Mouse (Mus musculus): ENCODE results near the gene H2-DMb2. TPM values are rescaled to one million over a fixed set of nuclear protein-coding genes. Genes with fewer than 3 reads are reported as not detected.

The H2-DMb2 gene
- polyA plus RNA-seq, 1 experiment from 2014 or later: 0.24 TPM

DNA sequence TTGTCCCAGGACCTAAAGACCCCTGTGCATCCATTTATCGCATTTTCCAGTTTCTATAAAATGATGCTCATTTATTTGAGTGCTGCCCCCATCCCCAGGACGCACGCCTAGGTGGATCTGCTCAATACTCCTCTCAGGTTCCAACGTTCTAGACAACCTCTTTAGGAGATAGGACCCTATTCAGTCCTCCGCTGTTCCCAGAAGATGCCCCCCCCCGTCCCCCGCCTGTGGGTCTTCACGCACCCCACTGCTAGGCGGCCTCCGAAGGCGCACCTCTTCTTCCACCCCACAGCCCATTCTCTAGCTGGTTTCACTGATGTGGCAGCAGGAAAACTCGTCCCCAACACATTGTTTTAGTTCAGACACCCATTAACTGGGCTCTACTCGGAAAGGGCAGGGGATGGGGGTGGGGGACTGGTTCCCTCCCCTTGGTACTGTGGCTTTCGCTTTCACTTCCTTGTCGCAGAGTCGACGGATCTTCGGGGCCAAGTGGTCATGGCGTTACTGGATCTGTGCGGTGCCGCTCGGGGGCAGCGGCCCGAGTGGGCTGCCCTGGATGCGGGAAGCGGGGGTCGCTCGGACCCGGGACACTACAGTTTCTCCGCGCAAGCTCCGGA, 54.9 kb downstream of the H2-DMb2 start:
- peaks cover 19% of the 10 kb centered on the region for H3K4me1 ChIP-seq (replicated peaks)
- no peak for DNase-seq (ENCODE audit: low spot score)
- no peak overlapping the region for H3K27ac ChIP-seq
- peaks cover 93% of the 10 kb centered on the region for H3K27me3 ChIP-seq (ENCODE audit: insufficient read depth, poor library complexity, severe bottlenecking)
- whole genome bisulfite sequencing: 3% methylated on average over 32 of the region's 32 CpGs
- no peaks in the 10 kb centered on the region for H3K9me3 ChIP-seq
- H3K36me3 ChIP-seq: no peaks in the 10 kb centered on the region
- H3K4me3 ChIP-seq: peak overlapping the region; percentile 51

DNA sequence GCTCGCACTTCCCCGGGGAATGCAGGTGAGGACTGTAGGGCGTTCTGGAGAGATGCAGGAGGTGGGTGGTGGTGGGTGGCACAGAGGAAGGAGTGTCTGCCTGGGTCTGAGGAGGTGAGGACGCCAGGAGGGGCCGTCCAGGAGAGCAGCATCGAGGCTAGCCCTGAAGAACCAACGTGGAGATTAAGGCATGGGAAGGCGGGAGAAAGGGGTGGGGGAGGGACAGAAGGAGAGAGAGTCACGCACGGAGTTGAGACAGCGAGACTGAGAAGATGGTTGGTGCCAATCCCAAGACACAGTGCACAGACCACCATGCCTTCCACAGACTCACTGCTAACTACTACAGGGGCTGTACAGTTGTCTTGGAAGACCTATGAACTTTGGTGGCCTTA, 55.4 kb downstream of the H2-DMb2 start:
- WGBS: 9% methylated on average over 11 of the region's 11 CpGs
- DNase-seq (ENCODE audit: low spot score): no peak
- peaks cover 93% of the 10 kb centered on the region for H3K27me3 ChIP-seq (ENCODE audit: insufficient read depth, poor library complexity, severe bottlenecking)

DNA sequence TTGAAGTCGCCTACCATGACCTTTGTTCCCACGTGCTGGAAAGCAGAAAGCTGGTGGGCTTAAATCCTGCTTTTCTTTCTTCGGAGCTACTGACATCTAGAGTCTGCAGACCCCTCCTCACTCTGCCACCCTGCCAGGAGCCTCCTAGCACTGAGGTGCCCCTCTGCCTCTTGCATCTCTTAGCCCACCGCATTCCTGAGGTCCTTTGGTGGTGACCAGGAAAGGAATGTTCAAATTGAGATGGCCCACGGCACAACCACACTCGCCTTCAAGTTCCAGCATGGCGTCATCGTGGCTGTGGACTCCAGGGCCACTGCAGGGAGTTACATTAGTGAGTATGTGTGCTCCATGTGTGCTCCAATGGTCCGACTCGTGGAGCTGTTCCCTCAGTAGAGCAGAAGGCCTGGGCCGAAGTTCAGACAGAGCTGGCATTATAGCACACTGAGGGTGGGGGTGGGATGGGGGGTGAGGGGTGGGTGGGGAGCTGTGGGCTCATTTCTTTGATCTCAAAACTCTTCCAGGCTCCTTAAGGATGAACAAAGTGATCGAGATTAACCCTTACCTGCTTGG, 56.0 kb downstream of the H2-DMb2 start:
- Histone ChIP-seq H3K9me3 (no peaks in the 10 kb centered on the region), H3K27me3 (ENCODE audit: insufficient read depth, poor library complexity, severe bottlenecking) (peaks cover 92% of the 10 kb centered on the region), H3K36me3 (no peaks in the 10 kb centered on the region), H3K27ac (no peak overlapping the region), H3K4me1 (replicated peaks) (peaks cover 19% of the 10 kb centered on the region), H3K4me3 (no peak overlapping the region)
- no peak for DNase-seq (ENCODE audit: low spot score)
- 68% methylated on average over 12 of the region's 12 CpGs for WGBS

More for the DNA sequence above, 55.4 kb downstream of the H2-DMb2 start:
- no peaks in the 10 kb centered on the region for H3K9me3 ChIP-seq
- H3K4me3 ChIP-seq: peak overlapping the region; percentile 51
- H3K27ac ChIP-seq: no peak overlapping the region
- peaks cover 19% of the 10 kb centered on the region for H3K4me1 ChIP-seq (replicated peaks)
- no peaks in the 10 kb centered on the region for H3K36me3 ChIP-seq

DNA sequence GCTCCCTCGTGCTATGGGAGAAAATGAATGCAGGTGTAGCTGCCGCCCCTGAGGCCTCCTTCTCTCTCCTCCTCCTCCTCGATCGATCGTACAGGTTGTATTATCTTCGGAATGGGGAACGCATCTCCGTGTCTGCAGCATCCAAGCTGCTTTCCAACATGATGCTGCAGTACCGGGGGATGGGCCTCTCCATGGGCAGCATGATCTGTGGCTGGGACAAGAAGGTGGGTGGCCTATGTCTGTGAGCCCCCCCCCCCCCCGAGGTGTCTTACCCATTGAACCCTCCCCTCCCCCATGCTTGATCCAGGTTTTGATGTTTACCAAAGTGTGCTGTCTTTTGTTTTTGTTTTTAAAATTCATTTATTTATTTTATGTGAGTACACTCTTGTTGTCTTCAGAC, 56.9 kb downstream of the H2-DMb2 start:
- no peak for DNase-seq (ENCODE audit: low spot score)
- Histone ChIP-seq H3K36me3 (no peaks in the 10 kb centered on the region), H3K4me3 (no peak overlapping the region), H3K4me1 (replicated peaks) (peaks cover 25% of the 10 kb centered on the region), H3K27me3 (ENCODE audit: insufficient read depth, poor library complexity, severe bottlenecking) (peaks cover 91% of the 10 kb centered on the region), H3K27ac (no peak overlapping the region), H3K9me3 (no peaks in the 10 kb centered on the region)
- 87% methylated on average over 10 of the region's 10 CpGs for WGBS

DNA sequence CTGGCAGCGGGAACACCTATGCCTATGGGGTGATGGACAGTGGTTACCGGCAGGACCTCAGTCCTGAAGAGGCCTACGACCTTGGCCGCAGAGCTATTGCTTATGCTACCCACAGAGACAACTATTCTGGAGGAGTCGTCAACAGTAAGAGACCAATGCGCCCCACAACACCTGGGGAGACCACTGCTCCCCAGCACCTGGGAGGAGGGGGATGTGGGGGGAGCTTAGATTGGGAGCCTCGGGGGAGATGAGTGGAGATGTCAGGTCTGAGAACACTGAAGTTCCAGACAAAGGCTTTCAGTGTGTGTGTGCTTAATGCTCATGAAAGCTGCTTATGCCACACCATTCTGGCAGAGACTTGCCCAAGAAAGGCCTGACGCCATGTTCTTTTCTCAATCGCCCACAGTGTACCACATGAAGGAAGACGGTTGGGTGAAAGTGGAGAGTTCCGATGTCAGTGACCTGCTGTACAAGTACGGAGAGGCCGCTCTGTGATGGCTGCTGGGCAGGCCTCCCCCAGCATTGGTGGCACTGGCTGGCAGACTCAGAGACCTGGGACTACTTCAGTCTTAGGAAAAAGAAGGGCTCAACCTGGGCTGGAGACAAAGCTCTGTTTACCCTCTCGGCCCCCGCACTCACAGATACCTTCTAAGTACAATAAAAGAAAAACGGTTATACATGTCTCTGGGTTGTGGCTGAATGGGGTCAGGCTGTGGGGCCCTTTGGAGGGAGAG, 57.8 kb downstream of the H2-DMb2 start:
- Histone ChIP-seq H3K36me3 (no peaks in the 10 kb centered on the region), H3K9me3 (no peaks in the 10 kb centered on the region), H3K27me3 (ENCODE audit: insufficient read depth, poor library complexity, severe bottlenecking) (peaks cover 91% of the 10 kb centered on the region), H3K4me3 (no peak overlapping the region), H3K27ac (no peak overlapping the region), H3K4me1 (replicated peaks) (peaks cover 32% of the 10 kb centered on the region)
- WGBS: 87% methylated on average over 16 of the region's 16 CpGs
- DNase-seq (ENCODE audit: low spot score): no peak

Other genes starting within 250 kb of the H2-DMb2 start
- gene Platr17, start 238.2 kb upstream of the H2-DMb2 start, polyA plus RNA-seq (2016; fragmentation: Nextera tagmentation; extraction: Ambion mirVana): 0.34 and 0.41 TPM in 2 replicates
- 73.1 and 82.8 TPM in 2 replicates for gene Daxx, start 233.9 kb upstream of the H2-DMb2 start, polyA plus RNA-seq (2016; fragmentation: Nextera tagmentation; extraction: Ambion mirVana)
- gene Tapbp, start 227.4 kb upstream of the H2-DMb2 start, polyA plus RNA-seq (2016; fragmentation: Nextera tagmentation; extraction: Ambion mirVana): 14.5 and 17.2 TPM in 2 replicates
- gene Zbtb22, start 227.4 kb upstream of the H2-DMb2 start, polyA plus RNA-seq (2016; fragmentation: Nextera tagmentation; extraction: Ambion mirVana): 23.0 and 24.0 TPM in 2 replicates
- 45.2 and 55.7 TPM in 2 replicates for gene Rgl2, start 213.8 kb upstream of the H2-DMb2 start, polyA plus RNA-seq (2016; fragmentation: Nextera tagmentation; extraction: Ambion mirVana)
- 228 TPM in 2 replicates for gene Pfdn6, start 203.0 kb upstream of the H2-DMb2 start, polyA plus RNA-seq (2016; fragmentation: Nextera tagmentation; extraction: Ambion mirVana)
- gene Wdr46, start 202.6 kb upstream of the H2-DMb2 start, polyA plus RNA-seq (2016; fragmentation: Nextera tagmentation; extraction: Ambion mirVana): 47.0 and 51.8 TPM in 2 replicates
- gene B3galt4, start 191.8 kb upstream of the H2-DMb2 start, polyA plus RNA-seq (2016; fragmentation: Nextera tagmentation; extraction: Ambion mirVana): 4.3 and 6.5 TPM in 2 replicates
- gene Vps52, start 187.5 kb upstream of the H2-DMb2 start, polyA plus RNA-seq (2016; fragmentation: Nextera tagmentation; extraction: Ambion mirVana): 55.0 and 63.9 TPM in 2 replicates
- 1,286 and 1,579 TPM in 2 replicates for gene Rps18, start 187.3 kb upstream of the H2-DMb2 start, polyA plus RNA-seq (2016; fragmentation: Nextera tagmentation; extraction: Ambion mirVana)
- 27.1 and 30.9 TPM in 2 replicates for gene H2-K1, start 143.0 kb upstream of the H2-DMb2 start, polyA plus RNA-seq (2016; fragmentation: Nextera tagmentation; extraction: Ambion mirVana)
- gene Ring1, start 118.6 kb upstream of the H2-DMb2 start, polyA plus RNA-seq (2016; fragmentation: Nextera tagmentation; extraction: Ambion mirVana): 12.3 and 17.3 TPM in 2 replicates
- gene H2-Ke6, start 115.2 kb upstream of the H2-DMb2 start, polyA plus RNA-seq (2016; fragmentation: Nextera tagmentation; extraction: Ambion mirVana): 65.5 and 73.0 TPM in 2 replicates
- gene Slc39a7, start 111.6 kb upstream of the H2-DMb2 start, polyA plus RNA-seq (2016; fragmentation: Nextera tagmentation; extraction: Ambion mirVana): 188 and 197 TPM in 2 replicates
- gene Rxrb, start 111.5 kb upstream of the H2-DMb2 start, polyA plus RNA-seq (2016; fragmentation: Nextera tagmentation; extraction: Ambion mirVana): 49.1 and 56.4 TPM in 2 replicates
- 0.99 and 1.7 TPM in 2 replicates for gene Col11a2, start 103.9 kb upstream of the H2-DMb2 start, polyA plus RNA-seq (2016; fragmentation: Nextera tagmentation; extraction: Ambion mirVana)
- 0.80 and 0.82 TPM in 2 replicates for gene H2-Oa, start 51.0 kb upstream of the H2-DMb2 start, polyA plus RNA-seq (2016; fragmentation: Nextera tagmentation; extraction: Ambion mirVana)
- gene H2-DMa, start 23.8 kb upstream of the H2-DMb2 start, polyA plus RNA-seq (2016; fragmentation: Nextera tagmentation; extraction: Ambion mirVana): 5.8 and 7.7 TPM in 2 replicates
- gene Brd2, start 20.7 kb upstream of the H2-DMb2 start, polyA plus RNA-seq (2016; fragmentation: Nextera tagmentation; extraction: Ambion mirVana): 131 and 135 TPM in 2 replicates
- 0.30 and 0.98 TPM in 2 replicates for gene H2-DMb1, start 9.8 kb downstream of the H2-DMb2 start, polyA plus RNA-seq (2016; fragmentation: Nextera tagmentation; extraction: Ambion mirVana)
- gene Tap1, start 44.2 kb downstream of the H2-DMb2 start, polyA plus RNA-seq (2016; fragmentation: Nextera tagmentation; extraction: Ambion mirVana): 1.7 TPM in 2 replicates
- 0.66 and 0.97 TPM in 2 replicates for gene Psmb9, start 44.5 kb downstream of the H2-DMb2 start, polyA plus RNA-seq (2016; fragmentation: Nextera tagmentation; extraction: Ambion mirVana)
- 1.2 and 1.8 TPM in 2 replicates for gene Psmb8, start 54.4 kb downstream of the H2-DMb2 start, polyA plus RNA-seq (2016; fragmentation: Nextera tagmentation; extraction: Ambion mirVana)
- gene Tap2, start 60.2 kb downstream of the H2-DMb2 start, polyA plus RNA-seq (2016; fragmentation: Nextera tagmentation; extraction: Ambion mirVana): 0.27 and 1.4 TPM in 2 replicates
- gene H2-Ob, start 95.6 kb downstream of the H2-DMb2 start, polyA plus RNA-seq (2016; fragmentation: Nextera tagmentation; extraction: Ambion mirVana): 0.24 TPM in 1 of 2 replicates, not detected in the other
- 4.7 and 5.3 TPM in 2 replicates for gene H2-Ab1, start 114.4 kb downstream of the H2-DMb2 start, polyA plus RNA-seq (2016; fragmentation: Nextera tagmentation; extraction: Ambion mirVana)
- gene H2-Aa, start 144.5 kb downstream of the H2-DMb2 start, polyA plus RNA-seq (2016; fragmentation: Nextera tagmentation; extraction: Ambion mirVana): not detected in 2 replicates
- 1.0 and 1.3 TPM in 2 replicates for gene H2-Eb1, start 162.6 kb downstream of the H2-DMb2 start, polyA plus RNA-seq (2016; fragmentation: Nextera tagmentation; extraction: Ambion mirVana)
- gene H2-Eb2, start 182.4 kb downstream of the H2-DMb2 start, polyA plus RNA-seq (2016; fragmentation: Nextera tagmentation; extraction: Ambion mirVana): not detected in 2 replicates
- not detected in 2 replicates for gene Btnl2, start 211.5 kb downstream of the H2-DMb2 start, polyA plus RNA-seq (2016; fragmentation: Nextera tagmentation; extraction: Ambion mirVana)
- not detected in 2 replicates for gene Btnl1, start 233.8 kb downstream of the H2-DMb2 start, polyA plus RNA-seq (2016; fragmentation: Nextera tagmentation; extraction: Ambion mirVana)